10 mouse cellular contexts compared by ENCODE assay signal in the genomic region with DNA sequence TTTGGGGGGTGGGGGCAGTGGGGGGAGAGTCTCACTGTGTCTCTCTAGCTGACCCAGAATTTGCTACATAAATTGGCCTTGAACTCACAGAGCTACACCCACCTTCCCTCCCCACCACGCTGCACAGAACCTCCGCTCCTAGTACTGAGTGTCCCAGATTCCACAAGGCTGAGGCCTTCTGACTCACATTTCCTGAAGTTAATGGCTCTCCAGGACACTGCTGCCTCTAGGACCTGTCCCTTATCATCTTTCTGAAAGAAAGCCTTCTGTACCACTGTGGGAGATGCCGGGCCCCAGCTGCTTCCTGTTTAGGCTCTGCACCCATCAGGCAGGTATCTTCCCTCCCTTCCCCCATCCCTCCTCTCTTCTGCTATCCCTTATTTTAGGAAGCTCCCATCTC. TPM values are rescaled to one million over a fixed set of nuclear protein-coding genes. Genes with fewer than 3 reads are reported as not detected.
A peak's percentile ranks its signal among the peaks of the same experiment; 100 is the strongest.
DNase-seq lines count a peak whose midpoint lies in the region; ATAC-seq and TF ChIP-seq lines count a peak whose summit lies in the region.
"Had no signal": no experiment of that assay in that cellular context is flagged by ENCODE, and none has a peak within 500 bp of the region (broad histone marks: within the 10 kb centered on the region; RNA-seq: fewer than 3 reads in every experiment).

No protein-coding gene starts in this region.

- WGBS in forebrain, embryonic 12.5 days: 52% methylated on average over 3 of the region's 3 CpGs
- WGBS in forebrain, postnatal 0 days: 71% methylated on average over 3 of the region's 3 CpGs
- WGBS in hindbrain, embryonic 10.5 days: 52% methylated on average over 3 of the region's 3 CpGs
- WGBS in midbrain, embryonic 13.5 days: 69% methylated on average over 3 of the region's 3 CpGs

- intact Hi-C loops in left cerebral cortex, postnatal 4 days (cut with DNase I): no loop called here
- intact Hi-C loops in left cerebral cortex, postnatal 36 days (cut with DNase I): no loop called here

- peaks cover 18% of the 10 kb centered on the region for H3K36me3 ChIP-seq in forebrain, embryonic 12.5 days (replicated peaks)
- peaks cover 8% of the 10 kb centered on the region; the same call in 1 of the 2 replicates for H3K36me3 ChIP-seq in forebrain, postnatal 0 days (ENCODE audit: insufficient read depth)
- peaks cover 15% of the 10 kb centered on the region for H3K36me3 ChIP-seq in ES-E14 (ENCODE audit: control insufficient read depth, insufficient read depth, low read length, poor library complexity, severe bottlenecking)
- H3K36me3 ChIP-seq in hindbrain, embryonic 10.5 days: peaks cover 33% of the 10 kb centered on the region
- peaks cover 9% of the 10 kb centered on the region for H3K36me3 ChIP-seq in midbrain, embryonic 13.5 days

- H3K4me2 ChIP-seq in forebrain, embryonic 12.5 days: 0 out of 2 replicates have a peak overlapping the region, but pooled peaks have one; percentile 92
- H3K4me2 ChIP-seq in forebrain, postnatal 0 days (ENCODE audit: low read depth): no peak overlapping the region
- H3K4me2 ChIP-seq in midbrain, embryonic 13.5 days (replicated peaks): peak overlapping the region; percentile 92; the same call in 1 of the 2 replicates

- no peak for ATAC-seq in forebrain, embryonic 12.5 days (ENCODE audit: low FRiP score)
- ATAC-seq in forebrain, postnatal 0 days: no peak
- ATAC-seq in midbrain, embryonic 13.5 days: no peak

- H3K9me3 ChIP-seq in forebrain, embryonic 12.5 days: no peaks in the 10 kb centered on the region
- H3K9me3 ChIP-seq in forebrain, postnatal 0 days (ENCODE audit: low read length): no peaks in the 10 kb centered on the region
- no peaks in the 10 kb centered on the region for H3K9me3 ChIP-seq in ES-E14 (ENCODE audit: control insufficient read depth, insufficient read depth, low read depth, low read length)
- H3K9me3 ChIP-seq in hindbrain, embryonic 10.5 days: no peaks in the 10 kb centered on the region
- H3K9me3 ChIP-seq in midbrain, embryonic 13.5 days: no peaks in the 10 kb centered on the region

- no peak overlapping the region; the same call in 1 of the 2 replicates for H3K27ac ChIP-seq in forebrain, embryonic 12.5 days
- no peak overlapping the region for H3K27ac ChIP-seq in forebrain, postnatal 0 days (ENCODE audit: low read depth, low read length)
- H3K27ac ChIP-seq in ES-E14 (ENCODE audit: insufficient read depth, low read depth, low read length, poor library complexity, severe bottlenecking): peak overlapping the region; percentile 42
- 0 out of 2 replicates have a peak overlapping the region, but pooled peaks have one; percentile 89 for H3K27ac ChIP-seq in hindbrain, embryonic 10.5 days
- H3K27ac ChIP-seq in midbrain, embryonic 13.5 days: 0 out of 2 replicates have a peak overlapping the region, but pooled peaks have one; percentile 10

- no peak for DNase-seq in forebrain, postnatal 0 days
- DNase-seq in ES-E14 (ENCODE audit: low read depth, low spot score): no peak
- no peak for DNase-seq in hindbrain, embryonic 10.5 days (ENCODE audit: low spot score)
- no peak for DNase-seq in left cerebral cortex, postnatal 4 days
- no peak for DNase-seq in spleen, postnatal 14 days (ENCODE audit: low spot score in 2 of 2)
- no peak for DNase-seq in left cerebral cortex, postnatal 36 days (ENCODE audit: low spot score in 2 of 2)

- no peak for TF ChIP-seq CTCF in forebrain, postnatal 0 days (IDR thresholded peaks at IDR 0.05; ENCODE audit: low read depth)

- no peak overlapping the region for H3K9ac ChIP-seq in forebrain, embryonic 12.5 days
- no peak overlapping the region for H3K9ac ChIP-seq in forebrain, postnatal 0 days
- H3K9ac ChIP-seq in ES-E14 (ENCODE audit: insufficient read depth, low read depth, low read length, poor library complexity, severe bottlenecking): peak overlapping the region; percentile 55; the same call in 1 of the 2 replicates
- H3K9ac ChIP-seq in midbrain, embryonic 13.5 days (replicated peaks): no peak overlapping the region

- no peak overlapping the region for H3K4me3 ChIP-seq in forebrain, embryonic 12.5 days (replicated peaks)
- H3K4me3 ChIP-seq in forebrain, postnatal 0 days (ENCODE audit: low read depth, low read length): no peak overlapping the region
- no peak overlapping the region for H3K4me3 ChIP-seq in ES-E14 (ENCODE audit: insufficient read depth in 1 of 2, low read depth in 1 of 2, low read length in 2 of 2, poor library complexity in 1 of 2, severe bottlenecking in 1 of 2)
- H3K4me3 ChIP-seq in hindbrain, embryonic 10.5 days: peak overlapping the region; percentile 80; the same call in 1 of the 2 replicates
- H3K4me3 ChIP-seq in midbrain, embryonic 13.5 days (replicated peaks): peak overlapping the region; percentile 68; the same call in 1 of the 2 replicates

- in situ Hi-C loops in ES-E14 (cut with MboI; ENCODE audit: low sequenced_read_pairs in 2 of 2, unreplicated experiment in 2 of 2): loop anchor here in 1 of 2 experiments (25.0 kb wide), 1 partner anchor 446 kb away; no protein-coding TSS in a partner anchor

- peaks cover 34% of the 10 kb centered on the region for H3K4me1 ChIP-seq in forebrain, embryonic 12.5 days
- H3K4me1 ChIP-seq in forebrain, postnatal 0 days (ENCODE audit: insufficient read depth): peaks cover 16% of the 10 kb centered on the region
- H3K4me1 ChIP-seq in ES-E14 (ENCODE audit: control insufficient read depth in 2 of 2, insufficient read depth in 2 of 2, low read length in 2 of 2, poor library complexity in 1 of 2): peaks cover 2 to 19% of the 10 kb centered on the region in 2 experiments; a peak in 3 of 4 replicates
- H3K4me1 ChIP-seq in hindbrain, embryonic 10.5 days (replicated peaks): peaks cover 55% of the 10 kb centered on the region
- peaks cover 46% of the 10 kb centered on the region for H3K4me1 ChIP-seq in midbrain, embryonic 13.5 days (replicated peaks)

- H3K27me3 ChIP-seq in forebrain, embryonic 12.5 days: no peaks in the 10 kb centered on the region
- no peaks in the 10 kb centered on the region for H3K27me3 ChIP-seq in forebrain, postnatal 0 days (ENCODE audit: insufficient read depth, low read length)
- no peaks in the 10 kb centered on the region for H3K27me3 ChIP-seq in hindbrain, embryonic 10.5 days (ENCODE audit: insufficient read depth, poor library complexity, severe bottlenecking)
- no peaks in the 10 kb centered on the region for H3K27me3 ChIP-seq in midbrain, embryonic 13.5 days
- H3K27me3 ChIP-seq: Patski had no signal

RNA-seq across cellular contexts. Expression of a gene that starts 2.6 kb away (rescaled TPM):
- not detected in 2 replicates for polyA plus RNA-seq in forebrain, embryonic 12.5 days (2016; fragmentation: Nextera tagmentation; extraction: Ambion mirVana)
- not detected in 2 replicates for total RNA-seq in forebrain, postnatal 0 days (2014; rRNA removed)
- polyA plus RNA-seq in forebrain, postnatal 0 days (2015; fragmentation: Nextera tagmentation; extraction: Ambion mirVana): not detected in 2 replicates
- total RNA-seq in ES-E14 (2012; rRNA removed): not detected in 2 replicates
- polyA plus RNA-seq in hindbrain, embryonic 10.5 days (2016; fragmentation: Nextera tagmentation; extraction: Ambion mirVana): not detected in 2 replicates
- polyA plus RNA-seq in midbrain, embryonic 13.5 days (2015; fragmentation: Nextera tagmentation; extraction: Ambion mirVana): not detected in 2 replicates
- not detected for total RNA-seq in left cerebral cortex, postnatal 4 days (2021)
- 1 to 10 TPM in 1 of 2 experiments, not detected in 1; 1.6 TPM for total RNA-seq in left cerebral cortex, postnatal 36 days (2021)

RNA-seq across cellular contexts. Expression of a gene that starts 2.8 kb away (rescaled TPM):
- 1,271 and 1,280 TPM in 2 replicates for polyA plus RNA-seq in forebrain, embryonic 12.5 days (2016; fragmentation: Nextera tagmentation; extraction: Ambion mirVana)
- 814 and 983 TPM in 2 replicates for total RNA-seq in forebrain, postnatal 0 days (2014; rRNA removed)
- polyA plus RNA-seq in forebrain, postnatal 0 days (2015; fragmentation: Nextera tagmentation; extraction: Ambion mirVana): 974 and 1,110 TPM in 2 replicates
- 259 and 328 TPM in 2 replicates for total RNA-seq in ES-E14 (2012; rRNA removed)
- 1,241 and 1,456 TPM in 2 replicates for polyA plus RNA-seq in hindbrain, embryonic 10.5 days (2016; fragmentation: Nextera tagmentation; extraction: Ambion mirVana)
- 1,603 and 1,658 TPM in 2 replicates for polyA plus RNA-seq in midbrain, embryonic 13.5 days (2015; fragmentation: Nextera tagmentation; extraction: Ambion mirVana)
- 100 to 1,000 TPM; 665 to 681 TPM for total RNA-seq in left cerebral cortex, postnatal 4 days (2021)
- 100 to 1,000 TPM; 324 to 340 TPM for total RNA-seq in left cerebral cortex, postnatal 36 days (2021)

RNA-seq across cellular contexts. Expression of a gene that starts 3.0 kb away (rescaled TPM):
- 117 and 124 TPM in 2 replicates for polyA plus RNA-seq in forebrain, embryonic 12.5 days (2016; fragmentation: Nextera tagmentation; extraction: Ambion mirVana)
- total RNA-seq in forebrain, postnatal 0 days (2014; rRNA removed): 39.8 and 42.7 TPM in 2 replicates
- 52.2 and 56.3 TPM in 2 replicates for polyA plus RNA-seq in forebrain, postnatal 0 days (2015; fragmentation: Nextera tagmentation; extraction: Ambion mirVana)
- total RNA-seq in ES-E14 (2012; rRNA removed): 160 and 174 TPM in 2 replicates
- polyA plus RNA-seq in hindbrain, embryonic 10.5 days (2016; fragmentation: Nextera tagmentation; extraction: Ambion mirVana): 137 and 146 TPM in 2 replicates
- 66.5 and 68.6 TPM in 2 replicates for polyA plus RNA-seq in midbrain, embryonic 13.5 days (2015; fragmentation: Nextera tagmentation; extraction: Ambion mirVana)
- 10 to 100 TPM; 41.1 to 42.1 TPM for total RNA-seq in left cerebral cortex, postnatal 4 days (2021)
- 10 to 100 TPM; 41.2 to 55.4 TPM for total RNA-seq in left cerebral cortex, postnatal 36 days (2021)

RNA-seq across cellular contexts. Expression of a gene that starts 11.9 kb away (rescaled TPM):
- polyA plus RNA-seq in forebrain, embryonic 12.5 days (2016; fragmentation: Nextera tagmentation; extraction: Ambion mirVana): 4.8 and 4.9 TPM in 2 replicates
- 21.9 and 22.2 TPM in 2 replicates for total RNA-seq in forebrain, postnatal 0 days (2014; rRNA removed)
- 10.1 and 15.9 TPM in 2 replicates for polyA plus RNA-seq in forebrain, postnatal 0 days (2015; fragmentation: Nextera tagmentation; extraction: Ambion mirVana)
- 53.8 and 57.6 TPM in 2 replicates for total RNA-seq in ES-E14 (2012; rRNA removed)
- polyA plus RNA-seq in hindbrain, embryonic 10.5 days (2016; fragmentation: Nextera tagmentation; extraction: Ambion mirVana): 6.5 and 8.7 TPM in 2 replicates
- 3.5 and 6.1 TPM in 2 replicates for polyA plus RNA-seq in midbrain, embryonic 13.5 days (2015; fragmentation: Nextera tagmentation; extraction: Ambion mirVana)
- 10 to 100 TPM; 12.5 to 13.5 TPM for total RNA-seq in left cerebral cortex, postnatal 4 days (2021)
- 100 to 1,000 TPM in 1 of 2 experiments, 10 to 100 TPM in 1; 43.2 to 133 TPM for total RNA-seq in left cerebral cortex, postnatal 36 days (2021)

RNA-seq across cellular contexts. Expression of a gene that starts 19.8 kb away (rescaled TPM):
- polyA plus RNA-seq in forebrain, embryonic 12.5 days (2016; fragmentation: Nextera tagmentation; extraction: Ambion mirVana): 0.88 and 1.6 TPM in 2 replicates
- total RNA-seq in forebrain, postnatal 0 days (2014; rRNA removed): 4.8 and 10.4 TPM in 2 replicates
- polyA plus RNA-seq in forebrain, postnatal 0 days (2015; fragmentation: Nextera tagmentation; extraction: Ambion mirVana): 1.7 and 3.5 TPM in 2 replicates
- total RNA-seq in ES-E14 (2012; rRNA removed): 0.13 TPM in 1 of 2 replicates, not detected in the other
- 0.55 and 0.88 TPM in 2 replicates for polyA plus RNA-seq in hindbrain, embryonic 10.5 days (2016; fragmentation: Nextera tagmentation; extraction: Ambion mirVana)
- polyA plus RNA-seq in midbrain, embryonic 13.5 days (2015; fragmentation: Nextera tagmentation; extraction: Ambion mirVana): 1.9 and 2.7 TPM in 2 replicates
- total RNA-seq in left cerebral cortex, postnatal 4 days (2021): 1 to 10 TPM; 6.7 to 8.3 TPM
- 1 to 10 TPM in 1 of 2 experiments, under 1 TPM in 1; 0.84 to 1.7 TPM for total RNA-seq in left cerebral cortex, postnatal 36 days (2021)
- total RNA-seq: heart, postnatal 36 days had no signal

Comparison
In these comparisons a context has a peak if more than half of its experiments do, and no peak if none do; other contexts are left out.
1. H3K27ac ChIP-seq: peak in ES-E14 (single experiment), hindbrain, embryonic 10.5 days (single experiment) and midbrain, embryonic 13.5 days (single experiment); none in forebrain, embryonic 12.5 days (single experiment) and forebrain, postnatal 0 days (single experiment).
2. H3K4me3 ChIP-seq: peak in hindbrain, embryonic 10.5 days (single experiment) and midbrain, embryonic 13.5 days (single experiment); none in forebrain, embryonic 12.5 days (single experiment), forebrain, postnatal 0 days (single experiment) and ES-E14 (0 of 2).